Mouse (Mus musculus): ENCODE results near the gene Olfr1459.

Olfr1459 gene

DNA sequence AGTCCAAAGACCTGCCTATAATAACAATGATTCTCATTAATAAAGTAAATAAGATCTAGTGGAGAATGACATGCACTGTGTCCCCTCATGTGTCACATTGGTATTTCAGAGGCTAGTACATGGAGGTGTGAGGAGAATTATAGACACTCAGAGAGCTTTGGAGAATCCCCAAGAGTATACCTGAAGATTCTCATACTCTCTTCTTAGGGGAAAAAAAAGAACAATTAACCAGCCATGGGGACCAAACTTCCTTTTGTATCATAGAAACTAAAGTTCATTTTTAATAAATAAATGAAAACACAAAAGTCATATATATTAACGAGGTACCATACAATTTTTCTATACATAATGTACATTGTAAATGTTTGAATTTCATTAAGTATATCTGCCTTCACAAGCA, at the start of gene Olfr1459:
Gene Olfr1459, minus strand, starts transcription at position 101 of the 400 bp plus-strand sequence.
- DNase-seq (ENCODE audit: low read depth in 2 of 2, low spot score in 2 of 2), result no peak

DNA sequence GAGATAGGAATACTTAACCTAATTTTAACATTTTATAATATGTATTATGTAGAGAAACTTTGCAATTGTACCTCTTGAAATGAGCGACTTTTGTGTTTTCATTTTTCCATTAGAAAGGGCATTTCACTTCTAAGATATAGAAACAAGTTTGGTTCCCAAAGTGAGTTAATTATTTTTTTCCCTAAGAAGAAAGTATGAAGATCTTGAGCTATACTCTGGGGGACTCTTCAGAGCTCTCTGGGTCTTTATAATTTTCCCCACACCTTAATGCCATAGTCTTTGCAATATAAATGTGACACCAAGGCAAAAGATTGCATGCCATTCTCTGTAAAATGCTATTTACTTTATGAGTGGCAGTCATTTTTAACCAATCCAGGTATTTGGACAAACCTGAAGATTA, 36.1 kb upstream of the Olfr1459 start, which contains the start of gene Olfr1462:
Gene Olfr1462, plus strand, starts transcription at position 301 of the 400 bp plus-strand sequence.
- DNase-seq (ENCODE audit: low read depth in 2 of 2, low spot score in 2 of 2), result no peak

GRCm38 (mm10) chr19:13162700-13163099, 13.4 kb upstream of the Olfr1459 start, which contains the start of gene Olfr1461:
TSS of gene Olfr1461 (plus strand) at chr19:13163000.
- DNase-seq (ENCODE audit: low read depth in 2 of 2, low spot score in 2 of 2), result no peak

GRCm38 (mm10) chr19:13106675-13107074, 42.7 kb downstream of the Olfr1459 start, which contains the start of gene Olfr1458:
TSS of gene Olfr1458 (minus strand) at chr19:13106775.
- DNase-seq (ENCODE audit: low read depth in 2 of 2, low spot score in 2 of 2), result no peak

- no peak for DNase-seq (ENCODE audit: low read depth in 2 of 2, low spot score in 2 of 2)
These were observed 51.6 kb downstream of the Olfr1459 start, which contains the start of gene Olfr1457 for GRCm38 (mm10) chr19:13097791-13098190. TSS of gene Olfr1457 (minus strand) at chr19:13097891.

GRCm38 (mm10) chr19:13093908-13094307, 55.4 kb downstream of the Olfr1459 start:
- no peak for DNase-seq (ENCODE audit: low read depth in 2 of 2, low spot score in 2 of 2)

All from CD8-positive naive resting alpha-beta T cell, adult 2 months (primary cell).